Mouse (Mus musculus) neutrophil, adult 83 days (primary cell): ENCODE data around the gene Espnl. TPM values are rescaled to one million over a fixed set of nuclear protein-coding genes. Genes with fewer than 3 reads are reported as not detected.

Experiments used
- total RNA-seq, 2 experiments: library from RNA; stranded (reverse); gene quantifications; one replicate each; pipeline ENCODE4 v1.2.4; 2023

Gene Espnl
- not detected for total RNA-seq

GRCm38 (mm10) chr1:91321760-91322438, at the start of gene Espnl:
Espnl (plus strand) TSS chr1:91322075.

GRCm38 (mm10) chr1:91297799-91298744, 23.8 kb upstream of the Espnl start, which contains the start of gene Scly:
Scly (plus strand) TSS chr1:91298338.

DNA sequence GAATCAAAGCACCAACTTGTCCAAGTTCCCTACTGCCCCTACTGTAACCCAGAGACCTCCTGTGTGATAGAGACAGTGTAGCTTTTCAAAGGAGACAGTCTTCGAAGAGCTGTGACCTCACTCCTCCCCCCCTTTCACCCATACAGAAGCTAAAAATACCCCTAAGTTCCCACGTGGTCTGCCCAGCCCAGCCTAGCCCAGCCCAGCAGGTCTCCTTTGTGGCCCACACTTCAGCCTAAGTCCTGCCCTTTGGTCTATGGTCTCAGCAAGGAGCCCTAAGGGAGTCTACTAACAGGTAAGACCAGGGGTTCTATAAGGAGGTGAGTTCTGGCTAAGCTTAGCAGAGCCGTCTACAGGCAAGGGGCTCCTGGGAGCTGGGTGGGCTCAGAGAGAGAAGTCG, 29.0 kb downstream of the Espnl start, which contains the start of gene Klhl30:
Gene Klhl30, plus strand, starts transcription at position 176 of the 400 bp plus-strand sequence.

DNA sequence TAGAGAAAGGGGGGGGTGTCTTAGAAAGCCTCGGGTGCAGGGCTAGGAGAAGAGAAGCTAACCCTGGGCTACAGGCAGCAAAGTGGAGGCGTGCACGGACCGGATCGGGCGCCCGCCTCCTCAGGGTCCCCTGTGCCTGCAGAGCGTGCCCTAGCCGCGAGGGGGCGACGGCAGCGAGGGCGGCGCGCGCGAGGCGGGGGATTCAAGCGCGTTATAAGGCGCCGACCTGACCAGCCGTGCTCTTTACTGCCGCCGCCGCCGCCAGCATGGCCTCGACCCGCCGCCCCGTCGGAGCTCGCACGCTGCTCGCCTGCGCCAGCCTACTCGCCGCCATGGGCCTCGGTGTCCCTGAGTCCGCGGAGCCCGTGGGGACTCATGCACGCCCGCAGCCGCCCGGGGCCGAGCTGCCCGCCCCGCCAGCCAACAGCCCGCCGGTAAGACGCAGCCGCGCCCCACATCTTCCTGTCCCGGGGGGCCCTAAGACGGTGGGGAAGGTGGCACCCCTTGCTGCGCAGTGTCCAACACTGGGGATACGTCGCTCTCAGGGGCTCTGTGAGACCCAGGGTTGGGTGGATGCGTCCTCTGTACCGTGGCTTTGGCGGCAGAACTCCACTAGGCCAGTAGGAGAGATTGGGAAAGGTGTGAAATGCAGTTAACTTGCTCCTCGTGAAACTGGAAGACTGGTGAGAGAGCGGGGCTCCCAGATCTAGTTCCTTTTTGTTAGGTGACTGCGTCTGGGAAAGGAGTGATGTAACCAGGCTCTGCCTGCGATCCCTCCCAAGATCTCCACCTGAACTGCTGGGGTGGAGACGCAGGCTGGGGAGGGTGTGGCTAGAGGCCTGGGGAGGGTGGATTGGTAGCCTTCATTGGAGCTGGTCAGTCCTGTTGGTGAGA, 44.6 kb downstream of the Espnl start, which contains the start of gene Erfe:
Gene Erfe, plus strand, starts transcription at position 216 of the 894 bp plus-strand sequence.

Other genes with a start within 250 kb of the Espnl start
- 1 to 10 TPM in 1 of 2 experiments, under 1 TPM in 1; 0.94 to 2.8 TPM for gene Rbm44, start 177.0 kb upstream of the Espnl start, total RNA-seq
- 10 to 100 TPM; 27.6 to 31.8 TPM for gene Ramp1, start 142.3 kb upstream of the Espnl start, total RNA-seq
- gene Ube2f, start 71.8 kb upstream of the Espnl start, total RNA-seq: 10 to 100 TPM; 48.1 to 49.7 TPM
- gene Scly, start 23.7 kb upstream of the Espnl start, total RNA-seq: 10 to 100 TPM; 22.6 to 23.5 TPM
- under 1 TPM in 1 of 2 experiments, not detected in 1; 0.22 TPM for gene Klhl30, start 28.9 kb downstream of the Espnl start, total RNA-seq
- under 1 TPM; 0.79 to 0.84 TPM for gene Erfe, start 44.4 kb downstream of the Espnl start, total RNA-seq
- 10 to 100 TPM; 57.2 to 57.3 TPM for gene Ilkap, start 76.7 kb downstream of the Espnl start, total RNA-seq
- 10 to 100 TPM; 23.7 to 24.1 TPM for gene Hes6, start 92.0 kb downstream of the Espnl start, total RNA-seq
- 10 to 100 TPM; 33.4 to 40.8 TPM for gene Per2, start 137.2 kb downstream of the Espnl start, total RNA-seq
- gene Traf3ip1, start 172.6 kb downstream of the Espnl start, total RNA-seq: 1 to 10 TPM; 1.8 to 2.1 TPM
- 10 to 100 TPM; 11.0 to 12.6 TPM for gene Asb1, start 218.5 kb downstream of the Espnl start, total RNA-seq